Mouse (Mus musculus) embryo, embryonic 9.5 days (tissue): ENCODE data around the gene 1600002K03Rik.
A peak's percentile ranks its signal among the peaks of the same experiment; 100 is the strongest.

ENCODE experiments used
- DNase-seq: peaks from one replicate; pipeline ENCODE4 v3.0.0-alpha.2; 2017; ENCODE audit errors: extremely low spot score

Gene 1600002K03Rik

GRCm38 (mm10) chr10:80141243-80141642 is 31.5 kb upstream of the 1600002K03Rik start:
- DNase-seq: peak; percentile 94

GRCm38 (mm10) chr10:80141786-80142529 is 30.8 kb upstream of the 1600002K03Rik start:
- DNase-seq: peak; percentile 96

GRCm38 (mm10) chr10:80142530-80142925 is 30.2 kb upstream of the 1600002K03Rik start:
- no peak for DNase-seq

- no peak for DNase-seq
Measured at GRCm38 (mm10) chr10:80143664-80144063, 29.1 kb upstream of the 1600002K03Rik start.

GRCm38 (mm10) chr10:80144159-80144558 is 28.6 kb upstream of the 1600002K03Rik start:
- DNase-seq: no peak

- peak; percentile 74 for DNase-seq
Measured at GRCm38 (mm10) chr10:80144864-80145838, 27.6 kb upstream of the 1600002K03Rik start.

GRCm38 (mm10) chr10:80145896-80146295 is 26.8 kb upstream of the 1600002K03Rik start:
- no peak for DNase-seq

GRCm38 (mm10) chr10:80146568-80147011 is 26.2 kb upstream of the 1600002K03Rik start:
- DNase-seq: no peak

- no peak for DNase-seq
Measured at GRCm38 (mm10) chr10:80147146-80147718, 25.5 kb upstream of the 1600002K03Rik start.

- DNase-seq: peak; percentile 90
Measured at GRCm38 (mm10) chr10:80147719-80148601, 24.8 kb upstream of the 1600002K03Rik start, which contains the start of gene Midn. Gene Midn (plus strand): TSS chr10:80148272.

GRCm38 (mm10) chr10:80148610-80149290 is 24.0 kb upstream of the 1600002K03Rik start:
- peak; percentile 94 for DNase-seq

- peak; percentile 99 for DNase-seq
Measured at GRCm38 (mm10) chr10:80149291-80150225, 23.2 kb upstream of the 1600002K03Rik start.

- DNase-seq: peak; percentile 93
Measured at GRCm38 (mm10) chr10:80150226-80151210, 22.2 kb upstream of the 1600002K03Rik start.

- DNase-seq: peak; percentile 70
Measured at GRCm38 (mm10) chr10:80151211-80152034, 21.3 kb upstream of the 1600002K03Rik start.

- DNase-seq: peak; percentile 54
Measured at GRCm38 (mm10) chr10:80152071-80152872, 20.5 kb upstream of the 1600002K03Rik start.

GRCm38 (mm10) chr10:80152873-80153260 is 19.9 kb upstream of the 1600002K03Rik start:
- DNase-seq: no peak
